Mouse (Mus musculus) layer of hippocampus, adult 9-11 months (tissue): Measurements from ENCODE around the gene Tnfrsf13b.
"Not testable (repeated sequence)": the region's sequence is repeated elsewhere in the genome, so short reads cannot be mapped to it uniquely, and the experiment has no call there.

Experiments
- DNase-seq: peaks from one replicate; pipeline ENCODE4 v3.0.0; 2022

The Tnfrsf13b gene

GRCm38 (mm10) chr11:61129305-61129704 lies 2.8 kb downstream of the Tnfrsf13b start:
- no peak for DNase-seq

DNA sequence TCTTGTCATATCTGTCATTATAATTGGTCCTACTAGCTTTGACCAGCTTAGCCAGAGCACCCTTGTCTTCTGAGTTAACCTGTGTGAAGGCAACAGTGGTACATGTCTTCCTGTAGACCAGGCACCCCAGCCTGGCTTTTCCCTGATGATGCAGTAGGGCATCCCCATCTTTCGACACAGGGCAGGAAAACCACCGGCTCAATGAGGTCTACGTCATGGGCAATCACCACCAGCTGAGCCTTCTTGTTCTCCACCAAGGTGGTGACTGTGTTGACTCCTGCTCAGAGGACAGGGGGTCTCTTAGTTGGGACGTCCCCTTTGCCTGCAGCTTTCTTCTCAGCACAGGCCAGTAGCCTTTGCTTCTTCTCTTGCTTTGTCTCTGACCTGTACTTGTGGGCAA lies 4.1 kb downstream of the Tnfrsf13b start:
- DNase-seq: not testable (repeated sequence)

DNA sequence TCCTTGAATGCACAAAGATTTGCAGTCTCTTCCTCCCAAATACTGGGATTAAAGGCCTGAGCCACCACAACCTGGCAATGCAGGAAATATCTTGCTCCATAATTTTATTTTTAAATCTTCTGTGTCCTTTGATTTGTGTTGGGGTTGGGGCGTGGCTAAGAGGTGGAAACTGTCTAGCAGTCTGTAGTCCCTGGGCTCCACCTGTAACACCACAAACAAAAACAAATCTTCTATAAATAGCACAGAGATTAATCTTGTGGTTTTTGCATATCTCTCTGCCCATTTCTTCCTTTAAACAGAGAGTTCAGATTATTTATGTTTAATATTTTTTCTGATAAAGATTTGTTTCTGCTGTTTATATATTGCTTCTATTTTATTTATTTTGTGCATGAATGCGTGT lies 6.4 kb downstream of the Tnfrsf13b start:
- no peak for DNase-seq

DNA sequence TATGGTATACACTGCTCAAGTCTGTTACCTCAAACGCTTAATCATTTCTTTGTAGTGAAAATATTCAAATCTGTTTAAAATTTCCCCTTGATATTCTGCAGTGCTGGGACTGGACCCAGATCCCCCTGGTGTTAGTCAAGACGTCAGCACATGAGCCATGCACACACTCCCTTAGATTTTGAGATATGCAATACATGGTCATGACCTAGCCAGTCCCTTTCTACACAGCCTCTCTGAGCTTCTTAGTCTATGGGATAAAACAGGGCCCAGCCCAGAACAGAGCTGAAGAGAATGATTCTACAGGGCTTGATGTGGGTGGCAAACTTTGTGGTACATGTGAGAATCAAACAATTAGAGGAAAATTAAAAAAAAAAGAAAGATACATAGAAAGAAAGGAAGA lies 15.1 kb downstream of the Tnfrsf13b start:
- DNase-seq: no peak

GRCm38 (mm10) chr11:61142262-61142661 lies 15.7 kb downstream of the Tnfrsf13b start:
- no peak for DNase-seq

- DNase-seq: no peak
Measured at GRCm38 (mm10) chr11:61142941-61143530, 16.5 kb downstream of the Tnfrsf13b start.

- DNase-seq: no peak
Measured at GRCm38 (mm10) chr11:61143564-61144469, 17.3 kb downstream of the Tnfrsf13b start.

DNA sequence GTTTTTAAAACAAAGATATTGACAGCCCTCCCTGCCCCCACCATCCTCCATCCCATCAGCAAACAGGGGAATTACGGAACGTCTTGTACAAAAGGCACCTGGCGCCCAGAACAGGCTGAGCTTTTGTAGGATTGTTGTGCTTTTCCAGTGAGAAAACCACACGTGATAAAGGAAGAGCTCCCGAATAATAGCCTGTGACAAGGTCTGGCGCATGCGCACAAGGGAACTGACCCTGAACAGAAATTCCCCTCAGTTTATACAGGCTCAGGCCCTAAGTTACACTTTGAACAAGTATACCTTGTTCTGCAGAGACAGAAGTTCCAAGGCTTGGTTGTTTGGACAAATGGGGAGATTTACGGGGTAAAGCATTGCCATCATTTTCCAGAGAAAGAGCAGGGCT lies 19.0 kb downstream of the Tnfrsf13b start:
- DNase-seq: no peak

- no peak for DNase-seq
Measured at GRCm38 (mm10) chr11:61146645-61147299, 20.2 kb downstream of the Tnfrsf13b start.

DNA sequence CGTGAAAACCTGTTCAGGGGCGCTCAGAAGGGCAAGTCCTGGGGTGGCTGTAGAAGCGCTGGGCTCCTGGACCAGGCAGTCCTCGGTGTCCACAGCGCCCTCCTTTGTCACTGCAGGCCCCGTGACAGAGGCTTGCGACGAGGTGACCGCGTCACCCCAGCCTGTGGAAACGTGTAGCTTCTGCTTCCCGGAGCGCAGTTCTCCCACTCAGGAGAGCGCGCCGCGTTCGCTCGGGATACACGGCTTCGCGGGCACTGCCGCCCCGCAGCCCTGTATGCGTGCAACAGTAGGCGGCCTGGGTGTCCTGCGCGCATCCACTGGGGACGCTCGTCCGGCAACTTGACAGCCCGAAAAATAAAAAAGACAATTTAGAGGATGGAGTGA lies 20.7 kb downstream of the Tnfrsf13b start:
- DNase-seq: no peak

DNA sequence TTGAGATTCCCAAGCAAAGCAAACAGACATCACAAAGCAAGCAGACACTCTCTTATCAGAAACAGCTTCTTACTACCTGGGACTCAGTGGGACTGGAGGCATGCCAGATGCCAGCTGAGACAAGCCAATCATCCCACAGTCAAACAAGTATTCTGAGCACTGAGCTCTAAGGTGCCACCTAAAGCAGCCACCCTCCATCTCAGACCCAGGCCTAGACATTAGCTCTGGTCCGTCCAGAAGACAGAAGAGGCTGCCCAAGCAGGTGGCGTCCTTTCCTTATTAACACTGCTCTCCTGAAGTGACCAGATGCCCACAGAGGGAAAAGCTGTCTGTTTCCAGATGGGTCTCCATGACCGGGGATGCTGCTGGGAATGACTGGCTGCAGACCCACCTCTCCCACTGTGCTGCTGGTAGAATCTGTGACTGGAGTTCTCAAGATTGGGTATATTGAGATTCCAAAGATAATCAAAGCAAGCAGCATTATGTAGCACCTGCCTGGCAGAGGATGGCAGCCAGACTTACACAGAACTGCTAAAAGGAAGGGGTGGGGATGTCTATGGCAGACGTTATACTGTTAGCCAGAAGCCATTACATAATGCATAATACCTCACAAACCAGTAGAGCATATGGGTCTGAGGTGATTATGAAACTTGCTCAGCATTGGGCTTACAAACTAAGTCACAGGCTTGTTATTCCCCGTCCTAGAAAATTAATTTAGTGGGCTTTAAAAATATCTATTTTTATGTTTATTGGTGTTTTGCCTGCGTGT lies 23.9 kb downstream of the Tnfrsf13b start:
- DNase-seq: peak; percentile 45

- peak; percentile 69 for DNase-seq
Measured at GRCm38 (mm10) chr11:61155727-61156126, 29.2 kb downstream of the Tnfrsf13b start.

DNA sequence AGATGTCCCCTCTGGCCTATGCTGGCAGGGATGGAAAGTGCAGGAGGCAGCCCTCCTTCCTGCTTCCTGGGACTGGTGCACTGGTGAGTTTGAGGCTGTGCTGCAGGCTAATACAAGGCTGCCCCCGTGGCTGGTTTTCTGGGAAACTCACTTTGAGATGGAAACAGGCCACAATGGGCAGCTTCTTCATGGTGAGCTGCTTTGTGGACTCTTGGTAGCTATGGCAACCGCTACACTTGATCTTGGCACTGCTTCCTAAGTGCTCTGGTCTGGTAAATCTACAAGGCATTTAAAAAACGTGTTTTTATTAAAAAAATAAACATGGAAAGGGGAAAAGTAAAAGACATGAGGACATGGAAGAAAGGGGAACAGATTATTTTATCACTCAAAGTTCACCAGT lies 31.6 kb downstream of the Tnfrsf13b start:
- DNase-seq: no peak

DNA sequence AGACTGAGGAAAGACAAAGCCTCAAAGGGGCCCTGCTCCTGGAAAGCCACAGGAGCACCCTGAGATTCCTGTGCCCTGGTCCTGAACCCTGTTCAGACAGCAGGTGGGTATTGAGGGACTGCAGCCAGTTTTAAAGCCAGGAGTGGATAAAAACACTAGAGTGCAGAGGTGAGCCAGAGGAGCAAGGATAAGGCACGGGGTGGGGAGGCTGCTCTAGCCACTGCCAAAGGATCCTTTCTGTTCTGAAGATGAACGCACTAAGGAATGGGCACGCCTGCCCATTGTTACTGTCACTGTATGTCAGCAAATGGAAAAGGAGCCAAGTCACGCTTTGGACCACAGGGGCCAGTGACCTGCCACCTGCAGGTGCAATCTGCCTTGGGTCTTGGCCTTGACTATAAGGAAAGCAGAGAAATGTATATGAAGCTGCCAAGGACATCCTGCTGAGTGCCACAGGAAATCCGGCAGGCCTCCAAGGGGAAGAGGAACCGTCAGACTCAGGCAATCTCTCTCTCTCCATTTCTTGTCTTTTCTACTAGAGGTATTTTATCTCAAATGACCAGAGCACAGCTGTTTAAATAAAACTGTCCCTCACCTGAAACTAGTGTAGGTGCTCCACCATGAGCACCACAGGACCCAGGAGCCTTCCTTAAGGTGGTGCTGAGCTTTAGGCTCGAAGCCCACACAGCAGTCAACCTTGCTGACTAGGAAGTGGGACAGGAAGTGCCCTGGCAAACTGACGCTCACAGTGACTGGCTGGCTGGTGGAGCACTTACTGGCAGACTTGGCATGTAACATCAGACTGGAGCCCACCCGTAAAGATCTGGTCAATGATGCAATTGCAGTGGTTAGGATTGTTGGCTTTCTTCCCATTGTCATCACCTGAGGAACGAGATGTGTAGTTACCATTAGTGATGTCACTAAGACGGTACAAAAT lies 33.5 kb downstream of the Tnfrsf13b start:
- DNase-seq: no peak

DNA sequence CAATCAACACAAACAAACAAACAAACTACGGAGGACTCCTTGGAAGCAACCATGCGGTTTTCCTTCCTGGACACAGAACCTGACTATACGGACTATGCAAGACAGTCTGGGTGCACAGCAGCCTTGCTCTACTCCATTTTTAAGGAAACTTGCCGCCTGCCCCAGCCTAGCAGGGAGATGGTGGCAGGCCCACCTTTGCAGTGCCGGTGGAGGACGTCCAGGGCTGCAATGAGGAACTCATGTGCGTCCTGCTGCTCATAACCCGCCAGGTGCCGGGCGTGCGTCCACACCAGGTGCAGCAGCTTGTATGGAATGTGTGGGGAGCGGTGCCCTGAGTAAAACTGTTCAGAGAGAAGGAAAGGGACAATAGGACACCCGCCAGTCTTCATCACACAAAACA lies 34.6 kb downstream of the Tnfrsf13b start:
- DNase-seq: no peak

DNA sequence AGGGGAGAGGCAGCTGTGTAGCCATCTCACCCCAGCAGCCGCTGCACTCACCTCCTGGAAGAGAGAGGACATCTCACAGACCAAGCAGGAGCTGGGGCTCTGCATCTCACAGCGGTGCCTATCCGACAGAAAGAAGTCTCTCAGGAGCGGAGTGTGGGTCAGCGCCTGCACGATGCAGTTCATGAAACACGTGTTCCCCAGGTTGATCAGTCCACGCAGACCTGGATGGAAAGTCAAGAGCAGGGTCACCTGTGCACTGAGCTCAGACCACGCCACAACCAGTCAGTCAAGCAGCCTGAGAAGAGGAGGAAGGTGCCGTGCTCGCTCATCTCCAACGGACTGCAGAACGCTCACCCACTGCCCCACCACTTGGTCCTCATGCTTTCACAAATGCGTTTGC lies 36.2 kb downstream of the Tnfrsf13b start:
- DNase-seq: no peak

DNA sequence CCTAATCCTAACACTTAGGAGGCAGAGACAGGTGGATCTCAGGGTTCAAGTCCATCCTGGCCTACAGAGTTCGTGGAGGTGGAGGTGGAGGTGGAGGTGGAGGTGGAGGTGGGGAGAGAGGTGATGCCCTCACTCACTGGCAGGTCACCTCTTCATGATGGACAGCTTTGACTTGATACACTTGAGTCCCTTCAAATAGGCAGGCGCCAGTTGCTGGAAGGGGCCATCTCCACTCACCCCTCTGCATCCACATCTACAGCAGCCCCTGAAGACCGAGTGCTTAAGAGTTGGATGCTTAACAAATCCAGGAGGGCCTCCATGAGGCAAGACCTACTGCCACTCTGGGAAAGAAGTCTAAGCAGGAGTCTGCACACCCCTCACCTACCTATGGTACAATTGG lies 36.8 kb downstream of the Tnfrsf13b start:
- DNase-seq: no peak

DNA sequence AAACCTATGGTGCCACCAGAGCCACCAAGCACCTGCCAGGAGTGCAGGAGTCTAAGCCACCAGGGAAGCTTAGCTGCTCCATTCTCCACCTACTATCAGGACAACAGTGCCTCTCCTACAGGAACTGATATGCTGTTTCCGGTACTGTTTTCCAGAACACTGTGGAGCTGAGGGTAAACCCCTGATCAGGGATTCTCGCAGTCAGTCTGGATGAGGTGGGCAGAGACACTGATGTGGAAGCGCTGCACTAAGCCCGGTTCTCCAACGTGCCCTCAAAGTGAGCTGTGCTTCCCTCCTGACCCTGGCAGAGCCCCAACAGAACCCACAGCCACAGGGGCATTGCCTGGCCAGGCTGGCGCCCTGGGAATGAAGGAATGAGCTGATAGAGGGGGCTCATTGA lies 37.8 kb downstream of the Tnfrsf13b start:
- DNase-seq: no peak

GRCm38 (mm10) chr11:61164881-61165280 lies 38.3 kb downstream of the Tnfrsf13b start:
- DNase-seq: no peak

DNA sequence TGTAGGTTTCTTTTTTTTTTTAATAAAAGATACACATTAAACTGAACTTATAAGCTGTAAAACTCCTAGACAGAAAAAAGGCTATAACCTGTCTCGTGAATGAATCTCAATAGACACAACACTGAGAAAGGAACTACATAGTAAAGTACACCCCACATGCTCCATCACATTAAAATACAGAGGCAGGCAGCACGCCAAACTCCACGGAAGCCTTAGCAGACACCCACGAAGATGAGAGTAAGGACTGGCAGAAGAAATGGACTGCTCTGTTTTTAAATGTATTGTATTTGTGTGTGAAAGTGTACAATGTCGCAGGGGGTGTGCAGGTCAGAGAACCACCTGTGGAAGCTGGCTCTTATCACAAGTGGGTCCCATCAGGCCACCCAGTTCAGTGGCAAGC lies 43.6 kb downstream of the Tnfrsf13b start:
- DNase-seq: no peak

GRCm38 (mm10) chr11:61173477-61173876 lies 46.9 kb downstream of the Tnfrsf13b start:
- not testable (repeated sequence) for DNase-seq

DNA sequence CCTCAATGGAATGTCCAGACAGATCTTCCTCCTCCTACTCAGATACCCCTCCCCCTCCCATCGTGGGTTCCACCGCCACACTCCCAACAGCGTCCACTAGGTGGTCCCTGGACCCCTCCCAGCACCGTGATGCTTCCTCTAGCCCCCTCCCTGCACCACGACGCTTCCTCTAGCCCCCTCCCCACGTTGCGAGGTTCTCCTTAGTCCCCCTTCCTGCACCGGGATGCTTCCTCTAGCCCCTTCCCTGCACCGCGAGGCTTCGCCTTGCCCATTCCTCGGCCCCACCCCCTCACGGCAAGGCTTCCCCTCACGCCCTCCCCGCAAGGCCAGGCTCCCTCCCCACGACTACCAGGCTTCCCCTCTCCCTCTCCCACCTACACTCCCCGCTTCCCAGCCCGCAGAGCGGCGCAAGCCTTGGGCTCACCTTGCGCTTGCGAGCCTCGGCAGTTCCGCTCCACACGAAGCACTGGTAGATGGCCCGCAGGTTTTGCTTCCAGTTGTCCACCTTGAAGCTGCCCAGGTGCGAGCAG lies 47.8 kb downstream of the Tnfrsf13b start:
- peak; percentile 40 for DNase-seq
